11 mouse cellular contexts compared by ENCODE assay signal in the genomic region with DNA sequence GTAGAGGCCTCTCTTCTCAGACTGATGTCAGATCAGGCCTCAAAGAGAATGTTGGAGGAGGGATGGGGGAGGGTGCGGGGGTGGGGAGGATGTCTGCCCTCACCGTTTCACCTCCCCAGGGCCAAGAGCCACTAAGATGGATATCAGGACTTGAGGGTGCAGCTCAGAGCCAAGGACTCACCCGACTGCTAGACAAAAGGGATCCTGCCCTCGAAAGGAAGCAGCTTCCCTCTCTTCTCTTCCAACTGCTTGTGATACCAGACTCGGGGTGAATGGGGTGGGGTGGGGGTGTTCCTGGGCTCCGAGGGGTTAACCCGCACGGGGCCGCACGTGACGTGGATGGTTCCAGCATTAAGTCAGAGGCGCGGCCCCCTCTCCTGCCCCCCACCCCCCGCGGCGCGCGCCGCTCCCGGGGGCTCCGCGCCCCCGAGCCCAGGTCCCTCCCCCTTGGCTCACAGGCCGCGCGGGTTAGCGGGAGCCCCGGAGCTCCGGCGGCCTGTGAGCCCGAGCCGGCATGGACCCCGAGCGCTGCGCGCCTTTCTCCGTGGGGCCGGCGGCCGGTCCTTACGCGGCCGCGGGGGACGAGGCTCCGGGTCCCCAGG. TPM values are rescaled to one million over a fixed set of nuclear protein-coding genes. Genes with fewer than 3 reads are reported as not detected.
A peak's percentile ranks its signal among the peaks of the same experiment; 100 is the strongest.
DNase-seq lines count a peak whose midpoint lies in the region; ATAC-seq and TF ChIP-seq lines count a peak whose summit lies in the region.
"Had no signal": no experiment of that assay in that cellular context is flagged by ENCODE, and none has a peak within 500 bp of the region (broad histone marks: within the 10 kb centered on the region; RNA-seq: fewer than 3 reads in every experiment).

Alx3 (plus strand) TSS at position 370 of the 602 bp plus-strand sequence.

- 6% methylated on average over 34 of the region's 46 CpGs for WGBS in heart, adult 2 months
- 1% methylated on average over 44 of the region's 46 CpGs for WGBS in hindbrain, embryonic 10.5 days
- WGBS in liver, postnatal 0 days (ENCODE audit: insufficient replicate concordance): 2% methylated on average over 37 of the region's 46 CpGs

- intact Hi-C loops in heart, adult 2 months (cut with DNase I): no loop called here

- H3K9me3 ChIP-seq in hindbrain, embryonic 10.5 days: no peaks in the 10 kb centered on the region
- H3K9me3 ChIP-seq in liver, postnatal 0 days (ENCODE audit: low read length): no peaks in the 10 kb centered on the region

- no peak for TF ChIP-seq CTCF in heart, adult 2 months (IDR thresholded peaks at IDR 0.05)
- TF ChIP-seq CTCF in liver, postnatal 0 days (IDR thresholded peaks at IDR 0.05; ENCODE audit: low read depth): no peak

- H3K4me3 ChIP-seq in heart, adult 2 months: peak within 1 kb of the TSS; percentile 14; the same call in 1 of the 2 replicates
- H3K4me3 ChIP-seq in hindbrain, embryonic 10.5 days: peak within 1 kb of the TSS; percentile 56
- H3K4me3 ChIP-seq in liver, postnatal 0 days (ENCODE audit: low read depth, low read length): peak within 1 kb of the TSS; percentile 34

- H3K27me3 ChIP-seq in heart, adult 2 months (ENCODE audit: control insufficient read depth, insufficient read depth, low read length): peaks cover 38% of the 10 kb centered on the region
- H3K27me3 ChIP-seq in hindbrain, embryonic 10.5 days (ENCODE audit: insufficient read depth, poor library complexity, severe bottlenecking): peaks cover 96% of the 10 kb centered on the region
- H3K27me3 ChIP-seq in liver, postnatal 0 days (ENCODE audit: insufficient read depth, low read length): peaks cover 88% of the 10 kb centered on the region

- H3K36me3 ChIP-seq in heart, adult 2 months (ENCODE audit: control insufficient read depth, insufficient read depth, low read length): no peaks in the 10 kb centered on the region
- no peaks in the 10 kb centered on the region for H3K36me3 ChIP-seq in hindbrain, embryonic 10.5 days
- no peaks in the 10 kb centered on the region for H3K36me3 ChIP-seq in liver, postnatal 0 days (replicated peaks; ENCODE audit: insufficient read depth, low read length)

- H3K4me2 ChIP-seq in liver, postnatal 0 days (ENCODE audit: low read depth, low read length): peak within 1 kb of the TSS; percentile 58

- peaks cover 1% of the 10 kb centered on the region; the same call in 1 of the 2 replicates for H3K4me1 ChIP-seq in heart, adult 2 months (ENCODE audit: control insufficient read depth, insufficient read depth, low read length)
- H3K4me1 ChIP-seq in hindbrain, embryonic 10.5 days (replicated peaks): peaks cover 31% of the 10 kb centered on the region
- H3K4me1 ChIP-seq in liver, postnatal 0 days (ENCODE audit: insufficient read depth): peaks cover 7% of the 10 kb centered on the region; the same call in 1 of the 2 replicates

- DNase-seq in heart, adult 2 months: no peak
- DNase-seq in heart, adult 18-20 months: no peak
- DNase-seq in ES-CJ7 (ENCODE audit: low read depth, low spot score): peak; percentile 35
- DNase-seq in hindbrain, embryonic 10.5 days (ENCODE audit: low spot score): peak; percentile 40
- DNase-seq in liver, postnatal 0 days: no peak
- DNase-seq in thymus, adult 18-20 months: no peak
- DNase-seq in cerebellum, postnatal 4 days (ENCODE audit: low spot score in 2 of 2): no peak
- DNase-seq: adrenal gland, postnatal 25 days; thymus, adult 2 months had no signal

- ATAC-seq in liver, postnatal 0 days: no peak
- ATAC-seq in CD4-positive, CD25-positive, alpha-beta regulatory T cell, adult 4 months: no peak

- TF ChIP-seq POLR2A in heart, adult 2 months (IDR thresholded peaks at IDR 0.05; ENCODE audit: insufficient read depth, low read depth, low read length): no peak

- no peak within 1 kb of the TSS for H3K27ac ChIP-seq in heart, adult 2 months
- peak within 1 kb of the TSS; percentile 69 for H3K27ac ChIP-seq in hindbrain, embryonic 10.5 days
- no peak within 1 kb of the TSS for H3K27ac ChIP-seq in liver, postnatal 0 days (ENCODE audit: low read depth)

- H3K79me2 ChIP-seq in heart, adult 2 months (replicated peaks; ENCODE audit: control insufficient read depth, insufficient read depth, low read length): no peaks in the 10 kb centered on the region

- H3K9ac ChIP-seq in heart, adult 2 months (ENCODE audit: low read depth, low read length): no peak within 1 kb of the TSS
- H3K9ac ChIP-seq in liver, postnatal 0 days (replicated peaks): no peak within 1 kb of the TSS

- no peak for TF ChIP-seq EP300 in heart, adult 2 months (IDR thresholded peaks at IDR 0.05; ENCODE audit: insufficient read depth, low read depth, low read length)
- no peak for TF ChIP-seq EP300 in liver, postnatal 0 days (IDR thresholded peaks at IDR 0.05; ENCODE audit: low read depth)

RNA-seq across cellular contexts. Expression of gene Alx3, which starts in this region (rescaled TPM):
- not detected for total RNA-seq in heart, adult 2 months (2021)
- polyA plus RNA-seq in heart, adult 2 months (2012; rRNA removed): not detected in 2 replicates
- not detected for total RNA-seq in heart, adult 18-20 months (2021)
- polyA plus RNA-seq in hindbrain, embryonic 10.5 days (2016; fragmentation: Nextera tagmentation; extraction: Ambion mirVana): 2.7 and 7.1 TPM in 2 replicates
- polyA plus RNA-seq in liver, postnatal 0 days (2015; fragmentation: Nextera tagmentation; extraction: Ambion mirVana): not detected in 2 replicates
- not detected for polyA plus RNA-seq in CD4-positive, CD25-positive, alpha-beta regulatory T cell, adult 4 months (2017; shearing (Covaris generic))
- total RNA-seq: adrenal gland, postnatal 25 days; megakaryocyte-erythroid progenitor cell, adult 5-6 weeks had no signal

Comparison
In these comparisons a context has a peak if more than half of its experiments do, and no peak if none do; other contexts are left out.
1. DNase-seq: peak in ES-CJ7 (single experiment) and hindbrain, embryonic 10.5 days (single experiment); none in heart, adult 2 months (0 of 2), heart, adult 18-20 months (0 of 2), liver, postnatal 0 days (single experiment), thymus, adult 18-20 months (0 of 2) and cerebellum, postnatal 4 days (0 of 2).
2. Peak in every context shown above with its lines, with median percentiles within 50 percentile points of each other: H3K4me3 ChIP-seq.